Mouse (Mus musculus): ENCODE data around the gene 9530077C05Rik. TPM values are rescaled to one million over a fixed set of nuclear protein-coding genes. Genes with fewer than 3 reads are reported as not detected.
"Not testable (repeated sequence)": the region's sequence is repeated elsewhere in the genome, so short reads cannot be mapped to it uniquely, and the experiment has no call there.

Gene 9530077C05Rik
- 10 to 100 TPM in 1 of 4 experiments, 1 to 10 TPM in 3; 6.0 to 10.9 (median 8.1) TPM for total RNA-seq (2022)

- peak; percentile 98 for DNase-seq (ENCODE audit: low spot score in 2 of 2)
Observed at GRCm38 (mm10) chr9:22411002-22411857, at the start of gene 9530077C05Rik. Gene 9530077C05Rik, plus strand, starts transcription at chr9:22411513.

- no peak for DNase-seq (ENCODE audit: low spot score in 2 of 2)
Observed at GRCm38 (mm10) chr9:22366221-22366620, 45.1 kb upstream of the 9530077C05Rik start.

GRCm38 (mm10) chr9:22366621-22367020, 44.7 kb upstream of the 9530077C05Rik start:
- DNase-seq (ENCODE audit: low spot score in 2 of 2), result no peak

- DNase-seq (ENCODE audit: low spot score in 2 of 2), result peak in 1 of 2 experiments; percentile 8
Observed at GRCm38 (mm10) chr9:22368030-22368429, 43.3 kb upstream of the 9530077C05Rik start.

- DNase-seq (ENCODE audit: low spot score in 2 of 2), result peak in 1 of 2 experiments; percentile 10
Observed at GRCm38 (mm10) chr9:22372760-22373159, 38.6 kb upstream of the 9530077C05Rik start.

- peak; percentile 66 for DNase-seq (ENCODE audit: low spot score in 2 of 2)
Observed at GRCm38 (mm10) chr9:22376086-22376485, 35.2 kb upstream of the 9530077C05Rik start.

GRCm38 (mm10) chr9:22385890-22386289, 25.4 kb upstream of the 9530077C05Rik start:
- no peak for DNase-seq (ENCODE audit: low spot score in 2 of 2)

GRCm38 (mm10) chr9:22387901-22388300, 23.4 kb upstream of the 9530077C05Rik start:
- DNase-seq (ENCODE audit: low spot score in 2 of 2), result no peak

GRCm38 (mm10) chr9:22388401-22388980, 22.8 kb upstream of the 9530077C05Rik start:
- no peak for DNase-seq (ENCODE audit: low spot score in 2 of 2)

- peak; percentile 76 to 78 for DNase-seq (ENCODE audit: low spot score in 2 of 2)
Observed at GRCm38 (mm10) chr9:22389021-22389476, 22.3 kb upstream of the 9530077C05Rik start, which contains the start of gene Anln. Gene Anln, minus strand, starts transcription at chr9:22389188.

- DNase-seq (ENCODE audit: low spot score in 2 of 2), result no peak
Observed at GRCm38 (mm10) chr9:22389736-22390245, 21.5 kb upstream of the 9530077C05Rik start.

- no peak for DNase-seq (ENCODE audit: low spot score in 2 of 2)
Observed at GRCm38 (mm10) chr9:22390390-22390789, 20.9 kb upstream of the 9530077C05Rik start.

- DNase-seq (ENCODE audit: low spot score in 2 of 2), result no peak
Observed at GRCm38 (mm10) chr9:22394725-22395124, 16.6 kb upstream of the 9530077C05Rik start.

GRCm38 (mm10) chr9:22399021-22399420, 12.3 kb upstream of the 9530077C05Rik start:
- no peak for DNase-seq (ENCODE audit: low spot score in 2 of 2)

- DNase-seq (ENCODE audit: low spot score in 2 of 2), result no peak
Observed at GRCm38 (mm10) chr9:22402001-22402400, 9.3 kb upstream of the 9530077C05Rik start.

GRCm38 (mm10) chr9:22402976-22403375, 8.3 kb upstream of the 9530077C05Rik start:
- DNase-seq (ENCODE audit: low spot score in 2 of 2), result no peak

- not testable (repeated sequence) for DNase-seq (ENCODE audit: low spot score in 2 of 2)
Observed at GRCm38 (mm10) chr9:22403501-22403900, 7.8 kb upstream of the 9530077C05Rik start.

- no peak for DNase-seq (ENCODE audit: low spot score in 2 of 2)
Observed at GRCm38 (mm10) chr9:22405414-22405813, 5.9 kb upstream of the 9530077C05Rik start.

GRCm38 (mm10) chr9:22407633-22408032, 3.7 kb upstream of the 9530077C05Rik start:
- DNase-seq (ENCODE audit: low spot score in 2 of 2), result not testable (repeated sequence)

- not testable (repeated sequence) for DNase-seq (ENCODE audit: low spot score in 2 of 2)
Observed at GRCm38 (mm10) chr9:22408344-22408743, 3.0 kb upstream of the 9530077C05Rik start.

- no peak for DNase-seq (ENCODE audit: low spot score in 2 of 2)
Observed at GRCm38 (mm10) chr9:22409501-22409900, 1.8 kb upstream of the 9530077C05Rik start.

GRCm38 (mm10) chr9:22416187-22416586, 4.9 kb downstream of the 9530077C05Rik start:
- DNase-seq (ENCODE audit: low spot score in 2 of 2), result no peak

Measured in layer of hippocampus, adult 8-10 months (tissue).